Mouse (Mus musculus) intestine, embryonic 15.5 days (tissue): ENCODE results near the gene Lrrn2. TPM values are rescaled to one million over a fixed set of nuclear protein-coding genes. Genes with fewer than 3 reads are reported as not detected.

ENCODE experiments used
- ATAC-seq: fragments of 200-750 bp; cut with Nextera tagmentation; 2 replicates; pipeline ENCODE4 v1.8.0; 2017; ENCODE audit warnings: moderate TSS enrichment, moderate library complexity
- H3K27ac ChIP-seq: fragments of 300-500 bp; sonication (generic); 2 replicates; pipeline ENCODE4 v1.5.1; 2015; ENCODE audit warnings: mild to moderate bottlenecking, inconsistent platforms
- H3K27me3 ChIP-seq: fragments of 300-500 bp; sonication (generic); replicated peaks from 2 replicates; pipeline ENCODE4 v1.6.1; 2015; ENCODE audit warnings: inconsistent platforms
- H3K36me3 ChIP-seq: fragments of 300-500 bp; sonication (generic); 2 replicates; pipeline ENCODE4 v1.6.1; 2015; ENCODE audit warnings: inconsistent platforms
- H3K4me1 ChIP-seq: fragments of 300-500 bp; sonication (generic); replicated peaks from 2 replicates; pipeline ENCODE4 v1.6.1; 2015; ENCODE audit warnings: inconsistent platforms
- H3K4me2 ChIP-seq: fragments of 300-500 bp; sonication (generic); replicated peaks from 2 replicates; pipeline ENCODE4 v1.6.1; 2015; ENCODE audit warnings: mild to moderate bottlenecking, inconsistent platforms
- H3K4me3 ChIP-seq: fragments of 300-500 bp; sonication (generic); replicated peaks from 2 replicates; pipeline ENCODE4 v1.5.1; 2015; ENCODE audit warnings: inconsistent platforms
- H3K9ac ChIP-seq: fragments of 300-500 bp; sonication (generic); 2 replicates; pipeline ENCODE4 v1.6.1; 2015; ENCODE audit warnings: inconsistent platforms
- H3K9me3 ChIP-seq: fragments of 300-500 bp; sonication (generic); 2 replicates; pipeline ENCODE4 v1.6.1; 2016; ENCODE audit warnings: inconsistent platforms
- WGBS: fragments of 180-500 bp; shearing (Covaris S2); methylation state at CpG from one replicate; pipeline ENCODE4 v1.1.7; 2015; 5-methylcytosine and 5-hydroxymethylcytosine counted together
- polyA plus RNA-seq: library from polyadenylated mRNA; unstranded; fragments of >200 nt; fragmentation: Nextera tagmentation; extraction: Ambion mirVana; gene quantifications from 2 replicates; pipeline ENCODE4 v1.2.1, GENCODE M21; 2015

The Lrrn2 gene
- polyA plus RNA-seq, 1 experiment from 2014 or later: 4.9 TPM

DNA sequence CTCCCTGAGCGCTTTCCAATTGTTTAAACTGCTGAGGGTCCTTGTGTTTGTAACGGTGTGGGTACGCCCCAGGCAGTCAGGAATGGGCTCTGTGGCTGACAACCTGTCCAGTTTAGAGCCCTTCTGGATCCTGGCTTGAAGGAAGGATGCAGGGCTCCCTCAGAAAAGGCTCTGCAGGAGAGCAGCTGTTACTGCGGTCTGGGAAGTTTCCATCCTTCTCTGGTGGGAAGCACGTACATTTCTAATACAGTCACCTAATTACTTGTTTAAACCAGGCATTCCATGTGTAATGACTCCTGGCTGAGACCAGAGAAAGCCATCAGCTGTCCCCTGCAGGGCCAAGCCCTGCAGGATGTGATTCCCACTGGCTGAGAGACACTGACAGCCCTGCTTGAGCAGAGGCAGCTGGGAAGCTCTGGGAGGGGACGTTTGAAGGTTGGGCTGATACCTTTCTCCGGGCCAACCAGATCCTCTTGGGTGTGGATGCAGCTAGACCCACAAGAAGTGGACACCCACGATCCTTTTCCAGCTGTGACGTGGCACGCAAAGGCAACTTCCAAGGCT is 38.1 kb downstream of the Lrrn2 start:
- H3K9ac ChIP-seq: no peak overlapping the region
- no peaks in the 10 kb centered on the region for H3K36me3 ChIP-seq
- H3K27me3 ChIP-seq: peaks cover 6% of the 10 kb centered on the region; the same call in 1 of the 2 replicates
- peaks cover 4% of the 10 kb centered on the region for H3K4me1 ChIP-seq
- no peak for ATAC-seq
- H3K27ac ChIP-seq: no peak overlapping the region
- no peak overlapping the region for H3K4me3 ChIP-seq
- no peak overlapping the region for H3K4me2 ChIP-seq
- no peaks in the 10 kb centered on the region for H3K9me3 ChIP-seq
- WGBS: 21% methylated on average over 10 of the region's 10 CpGs

DNA sequence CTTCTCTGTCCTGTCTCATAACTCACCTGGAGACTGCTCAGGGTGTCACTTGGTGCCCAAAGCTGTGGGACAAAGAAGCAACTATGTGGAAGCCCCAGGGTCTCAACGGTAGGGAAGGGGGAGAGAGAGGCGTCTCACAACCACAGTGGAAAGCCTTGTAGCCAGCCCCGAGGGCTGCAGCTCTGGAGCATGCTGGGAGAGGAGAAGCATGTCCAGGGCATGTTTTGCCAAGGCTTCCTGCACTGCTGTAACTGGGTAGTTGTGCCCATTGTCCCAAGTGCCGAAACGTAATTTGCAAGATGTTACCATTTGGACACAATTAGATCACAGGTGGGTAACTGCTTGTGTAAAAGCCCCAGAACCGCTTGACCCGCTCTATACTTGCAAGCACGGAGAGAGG is 39.2 kb downstream of the Lrrn2 start:
- no peak overlapping the region for H3K27ac ChIP-seq
- peaks cover 6% of the 10 kb centered on the region; the same call in 1 of the 2 replicates for H3K27me3 ChIP-seq
- no peak overlapping the region for H3K9ac ChIP-seq
- H3K4me1 ChIP-seq: peaks cover 4% of the 10 kb centered on the region
- H3K36me3 ChIP-seq: no peaks in the 10 kb centered on the region
- no peak overlapping the region for H3K4me3 ChIP-seq
- H3K9me3 ChIP-seq: no peaks in the 10 kb centered on the region
- no peak for ATAC-seq
- WGBS: 89% methylated on average over 8 of the region's 8 CpGs
- H3K4me2 ChIP-seq: no peak overlapping the region

- Histone ChIP-seq H3K36me3 (no peaks in the 10 kb centered on the region), H3K9me3 (no peaks in the 10 kb centered on the region), H3K4me3 (no peak overlapping the region), H3K9ac (no peak overlapping the region), H3K4me2 (peak overlapping the region; percentile 30; the same call in 1 of the 2 replicates), H3K27me3 (peaks cover 6% of the 10 kb centered on the region; the same call in 1 of the 2 replicates), H3K4me1 (peaks cover 4% of the 10 kb centered on the region), H3K27ac (no peak overlapping the region)
- WGBS: 12% methylated on average over 13 of the region's 13 CpGs
- 0 out of 2 replicates have a peak, but pooled peaks have one; percentile 28 for ATAC-seq
These were observed 41.0 kb downstream of the Lrrn2 start for GRCm38 (mm10) chr1:132921071-132921470.

GRCm38 (mm10) chr1:132922257-132922656 is 42.2 kb downstream of the Lrrn2 start:
- H3K36me3 ChIP-seq: no peaks in the 10 kb centered on the region
- no peak for ATAC-seq
- 88% methylated on average over 9 of the region's 9 CpGs for WGBS
- H3K4me2 ChIP-seq: no peak overlapping the region
- H3K9ac ChIP-seq: no peak overlapping the region
- H3K27me3 ChIP-seq: peaks cover 6% of the 10 kb centered on the region; the same call in 1 of the 2 replicates
- H3K4me1 ChIP-seq: peaks cover 4% of the 10 kb centered on the region
- H3K27ac ChIP-seq: no peak overlapping the region
- H3K4me3 ChIP-seq: no peak overlapping the region
- H3K9me3 ChIP-seq: no peaks in the 10 kb centered on the region

- 73% methylated on average over 7 of the region's 7 CpGs for WGBS
- Histone ChIP-seq H3K4me2 (no peak overlapping the region), H3K27me3 (no peaks in the 10 kb centered on the region), H3K4me1 (no peaks in the 10 kb centered on the region; the same call in 1 of the 2 replicates), H3K9me3 (no peaks in the 10 kb centered on the region), H3K36me3 (no peaks in the 10 kb centered on the region), H3K9ac (no peak overlapping the region), H3K27ac (no peak overlapping the region), H3K4me3 (no peak overlapping the region)
- ATAC-seq: no peak
These were observed 45.2 kb downstream of the Lrrn2 start for GRCm38 (mm10) chr1:132925270-132925669.

DNA sequence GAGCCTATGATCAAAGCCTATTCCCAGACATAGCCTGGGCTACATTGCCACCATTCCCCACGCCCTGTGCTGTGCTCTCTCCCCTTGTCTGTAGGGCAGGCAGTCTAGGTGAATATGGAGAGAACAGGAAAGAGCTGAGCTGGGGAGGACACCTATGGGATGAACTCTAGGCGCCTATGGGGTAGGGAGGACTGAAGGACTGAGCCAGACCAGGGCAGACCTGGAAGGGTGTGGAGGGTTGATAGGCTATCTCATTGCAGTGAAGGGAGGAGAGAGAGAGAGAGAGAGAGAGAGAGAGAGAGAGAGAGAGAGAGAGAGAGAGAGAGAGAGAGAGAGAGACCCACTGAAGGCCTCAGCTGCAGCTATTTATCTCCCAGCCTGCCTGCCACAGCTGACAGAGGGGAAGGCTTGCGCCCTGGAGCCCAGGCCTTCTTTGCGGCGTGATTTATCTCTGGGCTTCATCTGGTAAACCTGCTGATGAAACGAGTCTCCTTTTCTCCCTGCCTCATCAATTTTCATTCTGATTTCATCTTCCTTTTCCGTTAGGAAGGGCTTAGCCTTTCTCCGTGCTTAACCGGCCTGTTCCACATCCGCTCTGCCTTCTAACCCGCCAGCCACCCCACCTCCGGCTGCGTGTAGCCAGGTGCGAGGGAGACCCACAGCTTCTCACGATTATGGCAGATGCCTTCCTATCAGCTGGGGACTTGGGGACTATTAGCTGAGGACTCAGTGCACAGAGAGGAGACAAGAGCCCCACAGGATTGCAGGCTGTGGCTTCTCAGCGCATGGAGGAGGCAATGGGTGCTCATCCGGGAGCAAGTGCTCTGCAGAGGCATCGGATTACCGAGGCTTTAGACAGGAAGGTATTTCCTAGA is 48.2 kb downstream of the Lrrn2 start:
- no peaks in the 10 kb centered on the region for H3K36me3 ChIP-seq
- no peak overlapping the region for H3K27ac ChIP-seq
- no peaks in the 10 kb centered on the region for H3K27me3 ChIP-seq
- H3K4me2 ChIP-seq: no peak overlapping the region
- no peak overlapping the region for H3K4me3 ChIP-seq
- no peaks in the 10 kb centered on the region for H3K4me1 ChIP-seq
- ATAC-seq: no peak
- no peaks in the 10 kb centered on the region for H3K9me3 ChIP-seq
- WGBS: 43% methylated on average over 19 of the region's 19 CpGs
- no peak overlapping the region for H3K9ac ChIP-seq

- WGBS: 50% methylated on average over 3 of the region's 3 CpGs
- Histone ChIP-seq H3K4me3 (no peak overlapping the region), H3K9me3 (no peaks in the 10 kb centered on the region), H3K4me1 (no peaks in the 10 kb centered on the region), H3K36me3 (no peaks in the 10 kb centered on the region), H3K9ac (no peak overlapping the region), H3K27me3 (no peaks in the 10 kb centered on the region), H3K27ac (no peak overlapping the region), H3K4me2 (no peak overlapping the region)
- no peak for ATAC-seq
These were observed 48.8 kb downstream of the Lrrn2 start for GRCm38 (mm10) chr1:132928907-132929250.

DNA sequence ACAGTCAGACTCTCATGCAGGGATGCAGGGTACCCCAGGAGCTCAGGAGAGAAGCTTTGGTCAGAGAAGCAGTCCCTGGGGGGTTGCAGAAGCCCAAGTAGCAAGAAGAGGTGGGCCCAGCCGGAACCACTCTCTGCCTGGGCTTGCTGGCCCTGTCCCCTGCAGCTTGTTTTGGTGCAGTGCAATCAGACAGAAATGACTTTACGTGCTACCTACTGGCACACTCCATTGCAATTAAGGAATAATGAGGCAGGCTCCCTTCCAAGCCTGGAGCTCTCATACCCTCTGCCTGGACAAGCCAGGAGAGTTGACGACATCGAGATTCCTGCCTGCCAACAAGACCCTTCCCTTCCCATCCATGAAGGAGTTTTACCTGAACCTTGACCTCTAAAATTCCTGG is 50.2 kb downstream of the Lrrn2 start:
- H3K27me3 ChIP-seq: no peaks in the 10 kb centered on the region
- H3K36me3 ChIP-seq: no peaks in the 10 kb centered on the region
- H3K4me3 ChIP-seq: no peak overlapping the region
- 78% methylated on average over 4 of the region's 4 CpGs for WGBS
- H3K9me3 ChIP-seq: no peaks in the 10 kb centered on the region
- no peak overlapping the region for H3K4me2 ChIP-seq
- ATAC-seq: no peak
- H3K4me1 ChIP-seq: no peaks in the 10 kb centered on the region
- H3K9ac ChIP-seq: no peak overlapping the region
- H3K27ac ChIP-seq: no peak overlapping the region

DNA sequence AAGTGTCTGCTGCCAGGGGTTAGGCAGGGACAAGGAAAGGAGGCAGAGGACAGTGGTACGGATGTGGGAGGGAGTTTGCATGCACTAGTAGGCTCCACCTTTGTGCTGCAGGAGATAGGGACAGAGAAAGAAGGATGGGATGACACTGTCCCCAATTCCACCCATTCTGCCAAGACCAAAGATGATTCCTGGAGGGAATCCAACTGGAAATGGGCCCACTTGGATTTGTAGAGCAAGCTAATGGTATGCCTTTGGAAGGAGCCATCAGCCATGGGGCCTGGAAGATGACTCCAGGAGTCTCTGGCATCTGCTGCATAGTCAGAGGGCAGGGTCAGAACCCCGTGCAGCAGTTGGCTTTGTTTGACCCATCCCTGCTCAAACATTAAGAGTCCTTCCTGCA is 52.3 kb downstream of the Lrrn2 start:
- H3K27me3 ChIP-seq: no peaks in the 10 kb centered on the region

DNA sequence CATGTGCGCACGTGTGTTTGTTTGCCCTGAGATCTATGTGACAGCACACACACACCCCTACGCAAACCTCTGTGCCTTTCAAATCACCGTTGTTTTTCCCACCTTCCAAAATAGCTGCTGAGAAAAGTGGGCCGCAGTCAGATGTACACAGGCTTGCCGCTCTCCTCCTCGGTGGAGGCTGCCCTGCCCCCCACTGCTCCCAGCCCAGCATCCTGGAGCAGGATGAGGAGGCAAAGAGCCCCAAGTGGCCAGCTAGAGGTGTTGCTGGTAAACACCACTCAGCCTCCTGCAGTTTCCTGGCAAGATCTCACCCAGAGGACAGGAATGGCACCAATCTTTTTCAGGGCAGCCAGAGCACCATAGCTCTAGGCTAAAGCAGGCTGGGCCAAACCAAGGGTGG is 54.8 kb downstream of the Lrrn2 start:
- 28% methylated on average over 7 of the region's 7 CpGs for WGBS
- no peak for ATAC-seq
- Histone ChIP-seq H3K4me3 (no peak overlapping the region), H3K4me1 (no peaks in the 10 kb centered on the region), H3K27ac (no peak overlapping the region), H3K27me3 (no peaks in the 10 kb centered on the region), H3K36me3 (no peaks in the 10 kb centered on the region), H3K9ac (no peak overlapping the region), H3K9me3 (no peaks in the 10 kb centered on the region), H3K4me2 (no peak overlapping the region)

More for the DNA sequence above, 52.3 kb downstream of the Lrrn2 start:
- Histone ChIP-seq H3K4me1 (no peaks in the 10 kb centered on the region), H3K4me3 (no peak overlapping the region), H3K36me3 (no peaks in the 10 kb centered on the region), H3K9ac (no peak overlapping the region), H3K9me3 (no peaks in the 10 kb centered on the region), H3K27ac (no peak overlapping the region), H3K4me2 (no peak overlapping the region)
- WGBS: 60% methylated on average over 2 of the region's 2 CpGs
- no peak for ATAC-seq

- ATAC-seq: no peak
- WGBS: 87% methylated on average over 26 of the region's 26 CpGs
- H3K9ac ChIP-seq: no peak overlapping the region
- no peak overlapping the region for H3K4me2 ChIP-seq
- H3K4me1 ChIP-seq: no peaks in the 10 kb centered on the region
- H3K9me3 ChIP-seq: no peaks in the 10 kb centered on the region
- no peaks in the 10 kb centered on the region for H3K36me3 ChIP-seq
- H3K4me3 ChIP-seq: no peak overlapping the region
- H3K27ac ChIP-seq: no peak overlapping the region
- no peaks in the 10 kb centered on the region for H3K27me3 ChIP-seq
These were observed 57.4 kb downstream of the Lrrn2 start for GRCm38 (mm10) chr1:132937296-132938030.

- no peaks in the 10 kb centered on the region for H3K4me1 ChIP-seq
- no peak overlapping the region for H3K4me2 ChIP-seq
- H3K4me3 ChIP-seq: no peak overlapping the region
- no peaks in the 10 kb centered on the region for H3K9me3 ChIP-seq
- no peaks in the 10 kb centered on the region for H3K27me3 ChIP-seq
- WGBS: 71% methylated on average over 8 of the region's 8 CpGs
- H3K9ac ChIP-seq: no peak overlapping the region
- H3K36me3 ChIP-seq: no peaks in the 10 kb centered on the region
- ATAC-seq: no peak
- no peak overlapping the region for H3K27ac ChIP-seq
These were observed 58.9 kb downstream of the Lrrn2 start for GRCm38 (mm10) chr1:132938975-132939374.
